Mouse (Mus musculus) spleen, adult 2 months (tissue): Measurements from ENCODE around the gene 9530003J23Rik.
"Not testable (repeated sequence)": the region's sequence is repeated elsewhere in the genome, so short reads cannot be mapped to it uniquely, and the experiment has no call there.

Experiments
- CTCF ChIP-seq: fragments of 200-500 bp; IDR thresholded peaks from 2 replicates; pipeline ENCODE4 v1.5.1; 2011; ENCODE audit warnings: mild to moderate bottlenecking, inconsistent platforms; ENCODE audit not compliant: insufficient read depth, insufficient read length, insufficient replicate concordance; ENCODE audit errors: extremely low read depth
- POLR2A ChIP-seq: fragments of 200-500 bp; IDR thresholded peaks from 2 replicates; pipeline ENCODE4 v1.6.1; 2011; ENCODE audit warnings: low read depth, low read length, inconsistent platforms

- not testable (repeated sequence) for TF ChIP-seq CTCF, POLR2A
Observed at GRCm38 (mm10) chr10:117274645-117275044, 36.1 kb upstream of the 9530003J23Rik start.
